Mouse (Mus musculus) hindbrain, embryonic 16.5 days (tissue): ENCODE measurements around the gene Slc25a22. TPM values are rescaled to one million over a fixed set of nuclear protein-coding genes. Genes with fewer than 3 reads are reported as not detected.

Experiments
- ATAC-seq: fragments of 200-750 bp; cut with Nextera tagmentation; 2 replicates; pipeline ENCODE4 v1.8.0; 2017; ENCODE audit warnings: moderate TSS enrichment, moderate library complexity
- H3K27ac ChIP-seq: fragments of 300-500 bp; sonication (generic); 2 replicates; pipeline ENCODE4 v1.5.1; 2014; ENCODE audit warnings: low read depth, mild to moderate bottlenecking, control low read depth, low read length, moderate library complexity
- H3K27me3 ChIP-seq: fragments of 300-500 bp; sonication (generic); replicated peaks from 2 replicates; pipeline ENCODE4 v1.6.1; 2014; ENCODE audit warnings: low read length; ENCODE audit not compliant: control insufficient read depth, insufficient read depth
- H3K36me3 ChIP-seq: fragments of 300-500 bp; sonication (generic); 2 replicates; pipeline ENCODE4 v1.6.1; 2014; ENCODE audit warnings: mild to moderate bottlenecking, low read length, moderate library complexity, mixed read lengths; ENCODE audit not compliant: control insufficient read depth, insufficient read depth
- H3K4me1 ChIP-seq: fragments of 300-500 bp; sonication (generic); 2 replicates; pipeline ENCODE4 v1.6.1; 2014; ENCODE audit warnings: low read depth, low read length; ENCODE audit not compliant: control insufficient read depth, insufficient read depth
- H3K4me2 ChIP-seq: fragments of 300-500 bp; sonication (generic); 2 replicates; pipeline ENCODE4 v1.6.1; 2014; ENCODE audit warnings: mild to moderate bottlenecking, low read length, control low read depth, moderate library complexity
- H3K4me3 ChIP-seq: fragments of 300-500 bp; sonication (generic); 2 replicates; pipeline ENCODE4 v1.5.1; 2014; ENCODE audit warnings: mild to moderate bottlenecking, low read length, control low read depth, moderate library complexity
- H3K9ac ChIP-seq: fragments of 300-500 bp; sonication (generic); 2 replicates; pipeline ENCODE4 v1.6.1; 2014; ENCODE audit warnings: low read depth, mild to moderate bottlenecking, control low read depth, low read length, moderate library complexity
- H3K9me3 ChIP-seq: fragments of 300-500 bp; sonication (generic); 2 replicates; pipeline ENCODE4 v1.6.1; 2014; ENCODE audit warnings: mild to moderate bottlenecking, low read length, moderate library complexity; ENCODE audit not compliant: control insufficient read depth
- WGBS: fragments of 180-500 bp; shearing (Covaris S2); extraction: QIAGEN DNeasy Blood & Tissue Kit; methylation state at CpG from one replicate; pipeline ENCODE4 v1.1.7; 2014; 5-methylcytosine and 5-hydroxymethylcytosine counted together
- polyA plus RNA-seq: library from polyadenylated mRNA; unstranded; fragments of >200 nt; fragmentation: Nextera tagmentation; extraction: Ambion mirVana; gene quantifications from 2 replicates; pipeline ENCODE4 v1.2.1, GENCODE M21; 2015

Gene Slc25a22
- polyA plus RNA-seq, 1 experiment from 2014 or later = 96.3 TPM

- peaks cover 2% of the 10 kb centered on the region; the same call in 1 of the 2 replicates for H3K4me1 ChIP-seq
- H3K27me3 ChIP-seq = no peaks in the 10 kb centered on the region
- H3K4me3 ChIP-seq = no peak overlapping the region
- H3K27ac ChIP-seq = no peak overlapping the region
- no peaks in the 10 kb centered on the region for H3K9me3 ChIP-seq
- ATAC-seq = no peak
- H3K4me2 ChIP-seq = no peak overlapping the region
- 88% methylated on average over 4 of the region's 4 CpGs for WGBS
- no peak overlapping the region for H3K9ac ChIP-seq
- H3K36me3 ChIP-seq = peaks cover 21% of the 10 kb centered on the region
These were observed 32.2 kb downstream of the Slc25a22 start for GRCm38 (mm10) chr7:141405466-141405865.

- Histone ChIP-seq H3K4me3 (no peak overlapping the region), H3K4me1 (no peaks in the 10 kb centered on the region), H3K9ac (no peak overlapping the region), H3K9me3 (no peaks in the 10 kb centered on the region), H3K27me3 (no peaks in the 10 kb centered on the region), H3K36me3 (peaks cover 24% of the 10 kb centered on the region), H3K27ac (no peak overlapping the region), H3K4me2 (no peak overlapping the region)
- WGBS = 39% methylated on average over 5 of the region's 5 CpGs
- peak; percentile 63; the same call in 1 of the 2 replicates for ATAC-seq
These were observed 34.4 kb downstream of the Slc25a22 start for GRCm38 (mm10) chr7:141403305-141403704.

GRCm38 (mm10) chr7:141395348-141395747 lies 42.3 kb downstream of the Slc25a22 start:
- no peak overlapping the region for H3K9ac ChIP-seq
- H3K27me3 ChIP-seq = no peaks in the 10 kb centered on the region
- H3K4me1 ChIP-seq = peaks cover 13% of the 10 kb centered on the region
- H3K4me2 ChIP-seq = no peak overlapping the region
- no peak for ATAC-seq
- no peak overlapping the region for H3K27ac ChIP-seq
- no peaks in the 10 kb centered on the region for H3K9me3 ChIP-seq
- H3K36me3 ChIP-seq = peaks cover 18% of the 10 kb centered on the region
- 92% methylated on average over 1 of the region's 1 CpGs for WGBS
- no peak overlapping the region for H3K4me3 ChIP-seq

GRCm38 (mm10) chr7:141394771-141395170 lies 42.9 kb downstream of the Slc25a22 start:
- no peaks in the 10 kb centered on the region for H3K9me3 ChIP-seq
- H3K27ac ChIP-seq = no peak overlapping the region
- no peak overlapping the region for H3K4me3 ChIP-seq
- H3K27me3 ChIP-seq = no peaks in the 10 kb centered on the region
- peaks cover 13% of the 10 kb centered on the region for H3K4me1 ChIP-seq
- 19% methylated on average over 6 of the region's 6 CpGs for WGBS
- no peak overlapping the region for H3K9ac ChIP-seq
- no peak overlapping the region for H3K4me2 ChIP-seq
- H3K36me3 ChIP-seq = peaks cover 17% of the 10 kb centered on the region
- ATAC-seq = no peak

- ATAC-seq = no peak
- no peaks in the 10 kb centered on the region for H3K9me3 ChIP-seq
- H3K4me3 ChIP-seq = no peak overlapping the region
- H3K27ac ChIP-seq = no peak overlapping the region
- WGBS = 89% methylated on average over 7 of the region's 7 CpGs
- no peak overlapping the region for H3K9ac ChIP-seq
- H3K4me2 ChIP-seq = no peak overlapping the region
- peaks cover 13% of the 10 kb centered on the region for H3K4me1 ChIP-seq
- H3K36me3 ChIP-seq = peaks cover 14% of the 10 kb centered on the region
- no peaks in the 10 kb centered on the region for H3K27me3 ChIP-seq
These were observed 43.5 kb downstream of the Slc25a22 start for GRCm38 (mm10) chr7:141394158-141394557.

- H3K27ac ChIP-seq = peak overlapping the region; percentile 85
- H3K36me3 ChIP-seq = 0 out of 2 replicates have a peak, but pooled peaks cover 4% of the 10 kb centered on the region
- peak overlapping the region; percentile 94 for H3K4me2 ChIP-seq
- peak overlapping the region; percentile 79 for H3K4me3 ChIP-seq
- WGBS = 26% methylated on average over 9 of the region's 9 CpGs
- H3K4me1 ChIP-seq = peaks cover 13% of the 10 kb centered on the region
- peak overlapping the region; percentile 78 for H3K9ac ChIP-seq
- ATAC-seq = peak; percentile 55; the same call in 1 of the 2 replicates
- H3K9me3 ChIP-seq = no peaks in the 10 kb centered on the region
- no peaks in the 10 kb centered on the region for H3K27me3 ChIP-seq
These were observed 45.0 kb downstream of the Slc25a22 start for GRCm38 (mm10) chr7:141392552-141393222.

- peaks cover 13% of the 10 kb centered on the region for H3K4me1 ChIP-seq
- H3K4me3 ChIP-seq = peak within 1 kb of the TSS; percentile 79
- ATAC-seq = peak; percentile 95
- H3K27me3 ChIP-seq = no peaks in the 10 kb centered on the region
- 0 out of 2 replicates have a peak, but pooled peaks cover 4% of the 10 kb centered on the region for H3K36me3 ChIP-seq
- under 1% methylated on average over 57 of the region's 57 CpGs for WGBS
- H3K27ac ChIP-seq = peak within 1 kb of the TSS; percentile 85
- peak within 1 kb of the TSS; percentile 94 for H3K4me2 ChIP-seq
- peak within 1 kb of the TSS; percentile 78 for H3K9ac ChIP-seq
- H3K9me3 ChIP-seq = no peaks in the 10 kb centered on the region
These were observed 45.8 kb downstream of the Slc25a22 start, which contains the start of gene Taldo1 for GRCm38 (mm10) chr7:141391625-141392551. Taldo1 (plus strand) TSS chr7:141392199.

GRCm38 (mm10) chr7:141390326-141391259 lies 47.1 kb downstream of the Slc25a22 start:
- Histone ChIP-seq H3K9ac (no peak overlapping the region), H3K4me2 (no peak overlapping the region), H3K27me3 (no peaks in the 10 kb centered on the region), H3K36me3 (no peaks in the 10 kb centered on the region), H3K9me3 (no peaks in the 10 kb centered on the region), H3K4me1 (peaks cover 13% of the 10 kb centered on the region), H3K4me3 (no peak overlapping the region), H3K27ac (no peak overlapping the region)
- WGBS = 60% methylated on average over 9 of the region's 9 CpGs
- ATAC-seq = no peak
